Mouse (Mus musculus) granulocyte monocyte progenitor cell, adult 5-6 weeks (primary cell): ENCODE measurements around the gene Ndufaf4. TPM values are rescaled to one million over a fixed set of nuclear protein-coding genes. Genes with fewer than 3 reads are reported as not detected.

Source experiments
- total RNA-seq, 2 experiments: library from RNA; stranded (forward) in 1 of 2; stranded (reverse) in 1 of 2; fragments of 200-712, 200-1000 nt in 1 of 2; fragments of >200 nt in 1 of 2; fragmentation: Nextera tagmentation in 1 of 2; gene quantifications; 2 replicates each; pipeline ENCODE4 v1.2.3; 2014 to 2017

Gene Ndufaf4
- total RNA-seq, 2 experiments from 2014 or later: 37.7 to 48.9 TPM

Other genes with a start within 250 kb of the Ndufaf4 start
- not detected in 2 replicates for gene Klhl32, start 47.0 kb upstream of the Ndufaf4 start, total RNA-seq (2014; fragmentation: Nextera tagmentation)
- under 0.01 TPM in 1 of 2 replicates, not detected in the other for gene Klhl32, start 47.0 kb upstream of the Ndufaf4 start, total RNA-seq (2017)
- gene Gpr63, start 68.3 kb downstream of the Ndufaf4 start, total RNA-seq (2014; fragmentation: Nextera tagmentation): not detected in 2 replicates
- not detected in 2 replicates for gene Gpr63, start 68.3 kb downstream of the Ndufaf4 start, total RNA-seq (2017)